Mouse (Mus musculus) kidney, embryonic 16.5 days (tissue): ENCODE data around the gene Pitpnm3. TPM values are rescaled to one million over a fixed set of nuclear protein-coding genes. Genes with fewer than 3 reads are reported as not detected.

ENCODE experiments used
- ATAC-seq: fragments of 200-750 bp; cut with Nextera tagmentation; 2 replicates; pipeline ENCODE4 v1.8.0; 2017; ENCODE audit warnings: moderate TSS enrichment; ENCODE audit not compliant: low FRiP score, low TSS enrichment
- H3K27ac ChIP-seq: fragments of 300-500 bp; sonication (generic); 2 replicates; pipeline ENCODE4 v1.5.1; 2014; ENCODE audit warnings: low read length
- H3K27me3 ChIP-seq: fragments of 300-500 bp; sonication (generic); 2 replicates; pipeline ENCODE4 v1.6.1; 2014; ENCODE audit warnings: low read length, control low read depth, mixed read lengths; ENCODE audit not compliant: insufficient read depth
- H3K36me3 ChIP-seq: fragments of 300-500 bp; sonication (generic); 2 replicates; pipeline ENCODE4 v1.6.1; 2014; ENCODE audit warnings: low read length, control low read depth, mixed read lengths; ENCODE audit not compliant: insufficient read depth
- H3K4me1 ChIP-seq: fragments of 300-500 bp; sonication (generic); 2 replicates; pipeline ENCODE4 v1.6.1; 2014; ENCODE audit warnings: low read length, control low read depth, mixed read lengths; ENCODE audit not compliant: insufficient read depth
- H3K4me2 ChIP-seq: fragments of 300-500 bp; sonication (generic); replicated peaks from 2 replicates; pipeline ENCODE4 v1.6.1; 2014; ENCODE audit warnings: low read depth, low read length
- H3K4me3 ChIP-seq: fragments of 300-500 bp; sonication (generic); 2 replicates; pipeline ENCODE4 v1.5.1; 2014; ENCODE audit warnings: mild to moderate bottlenecking, low read length
- H3K9ac ChIP-seq: fragments of 300-500 bp; sonication (generic); replicated peaks from 2 replicates; pipeline ENCODE4 v1.6.1; 2014; ENCODE audit warnings: low read length
- H3K9me3 ChIP-seq: fragments of 300-500 bp; sonication (generic); 2 replicates; pipeline ENCODE4 v1.6.1; 2016; ENCODE audit warnings: low read length, control low read depth
- WGBS: fragments of 180-500 bp; shearing (Covaris S2); extraction: QIAGEN DNeasy Blood & Tissue Kit; methylation state at CpG from one replicate; pipeline ENCODE4 v1.1.7; 2014; 5-methylcytosine and 5-hydroxymethylcytosine counted together
- polyA plus RNA-seq: library from polyadenylated mRNA; unstranded; fragments of >200 nt; fragmentation: Nextera tagmentation; extraction: Ambion mirVana; gene quantifications from 2 replicates; pipeline ENCODE4 v1.2.1, GENCODE M21; 2015

The Pitpnm3 gene
- polyA plus RNA-seq, 1 experiment from 2014 or later: 0.16 TPM

GRCm38 (mm10) chr11:72130021-72130420 lies 5.6 kb downstream of the Pitpnm3 start:
- Histone ChIP-seq H3K27ac (no peak overlapping the region), H3K27me3 (peaks cover 29% of the 10 kb centered on the region), H3K9me3 (no peaks in the 10 kb centered on the region), H3K36me3 (no peaks in the 10 kb centered on the region), H3K4me3 (no peak overlapping the region), H3K9ac (no peak overlapping the region), H3K4me2 (no peak overlapping the region), H3K4me1 (peaks cover 10% of the 10 kb centered on the region)
- no peak for ATAC-seq
- 8% methylated on average over 11 of the region's 11 CpGs for WGBS

- Histone ChIP-seq H3K4me1 (peaks cover 8% of the 10 kb centered on the region), H3K27me3 (peaks cover 21% of the 10 kb centered on the region), H3K36me3 (no peaks in the 10 kb centered on the region), H3K27ac (no peak overlapping the region), H3K9ac (no peak overlapping the region), H3K9me3 (no peaks in the 10 kb centered on the region), H3K4me3 (no peak overlapping the region), H3K4me2 (no peak overlapping the region)
- 68% methylated on average over 8 of the region's 8 CpGs for WGBS
- no peak for ATAC-seq
Observed at GRCm38 (mm10) chr11:72129032-72129894, 6.3 kb downstream of the Pitpnm3 start.

GRCm38 (mm10) chr11:72127450-72128189 lies 8.0 kb downstream of the Pitpnm3 start:
- peaks cover 5% of the 10 kb centered on the region; the same call in 1 of the 2 replicates for H3K27me3 ChIP-seq
- no peak overlapping the region for H3K4me3 ChIP-seq
- H3K4me1 ChIP-seq: peaks cover 8% of the 10 kb centered on the region
- no peak overlapping the region for H3K27ac ChIP-seq
- no peak overlapping the region for H3K9ac ChIP-seq
- no peak for ATAC-seq
- no peaks in the 10 kb centered on the region for H3K9me3 ChIP-seq
- no peak overlapping the region for H3K4me2 ChIP-seq
- 70% methylated on average over 5 of the region's 5 CpGs for WGBS
- no peaks in the 10 kb centered on the region for H3K36me3 ChIP-seq

- Histone ChIP-seq H3K4me1 (no peaks in the 10 kb centered on the region), H3K4me2 (no peak overlapping the region), H3K4me3 (no peak overlapping the region), H3K27ac (no peak overlapping the region), H3K27me3 (no peaks in the 10 kb centered on the region), H3K9me3 (no peaks in the 10 kb centered on the region), H3K9ac (no peak overlapping the region), H3K36me3 (no peaks in the 10 kb centered on the region)
- 67% methylated on average over 3 of the region's 3 CpGs for WGBS
- ATAC-seq: no peak
Observed at GRCm38 (mm10) chr11:72125781-72126180, 9.8 kb downstream of the Pitpnm3 start.

GRCm38 (mm10) chr11:72123531-72123930 lies 12.0 kb downstream of the Pitpnm3 start:
- Histone ChIP-seq H3K9ac (no peak overlapping the region), H3K4me3 (no peak overlapping the region), H3K36me3 (no peaks in the 10 kb centered on the region), H3K27ac (no peak overlapping the region), H3K4me1 (no peaks in the 10 kb centered on the region), H3K4me2 (no peak overlapping the region), H3K27me3 (no peaks in the 10 kb centered on the region), H3K9me3 (no peaks in the 10 kb centered on the region)
- WGBS: 75% methylated on average over 4 of the region's 4 CpGs
- ATAC-seq: no peak

GRCm38 (mm10) chr11:72120354-72120753 lies 15.2 kb downstream of the Pitpnm3 start:
- WGBS: 74% methylated on average over 6 of the region's 6 CpGs
- Histone ChIP-seq H3K27me3 (no peaks in the 10 kb centered on the region), H3K9me3 (no peaks in the 10 kb centered on the region), H3K4me1 (no peaks in the 10 kb centered on the region), H3K36me3 (no peaks in the 10 kb centered on the region), H3K27ac (no peak overlapping the region), H3K4me2 (no peak overlapping the region), H3K4me3 (no peak overlapping the region), H3K9ac (no peak overlapping the region)
- ATAC-seq: no peak

- H3K4me2 ChIP-seq: no peak overlapping the region
- H3K4me1 ChIP-seq: no peaks in the 10 kb centered on the region
- no peak overlapping the region for H3K4me3 ChIP-seq
- no peaks in the 10 kb centered on the region for H3K27me3 ChIP-seq
- 84% methylated on average over 3 of the region's 3 CpGs for WGBS
- H3K9me3 ChIP-seq: no peaks in the 10 kb centered on the region
- H3K9ac ChIP-seq: no peak overlapping the region
- H3K27ac ChIP-seq: no peak overlapping the region
- no peak for ATAC-seq
- no peaks in the 10 kb centered on the region for H3K36me3 ChIP-seq
Observed at GRCm38 (mm10) chr11:72118630-72119029, 16.9 kb downstream of the Pitpnm3 start.

GRCm38 (mm10) chr11:72113296-72113695 lies 22.3 kb downstream of the Pitpnm3 start:
- Histone ChIP-seq H3K9me3 (no peaks in the 10 kb centered on the region), H3K27me3 (no peaks in the 10 kb centered on the region), H3K27ac (no peak overlapping the region), H3K9ac (no peak overlapping the region), H3K4me2 (no peak overlapping the region), H3K4me1 (no peaks in the 10 kb centered on the region), H3K36me3 (no peaks in the 10 kb centered on the region), H3K4me3 (no peak overlapping the region)
- no peak for ATAC-seq
- 65% methylated on average over 4 of the region's 4 CpGs for WGBS

- no peak overlapping the region for H3K4me2 ChIP-seq
- no peak for ATAC-seq
- no peak overlapping the region for H3K4me3 ChIP-seq
- no peak overlapping the region for H3K9ac ChIP-seq
- H3K27me3 ChIP-seq: no peaks in the 10 kb centered on the region
- no peaks in the 10 kb centered on the region for H3K36me3 ChIP-seq
- H3K27ac ChIP-seq: no peak overlapping the region
- WGBS: 31% methylated on average over 3 of the region's 3 CpGs
- H3K4me1 ChIP-seq: no peaks in the 10 kb centered on the region
- H3K9me3 ChIP-seq: no peaks in the 10 kb centered on the region
Observed at GRCm38 (mm10) chr11:72110726-72111125, 24.9 kb downstream of the Pitpnm3 start.

GRCm38 (mm10) chr11:72104223-72104622 lies 31.4 kb downstream of the Pitpnm3 start:
- no peak overlapping the region for H3K9ac ChIP-seq
- no peaks in the 10 kb centered on the region for H3K27me3 ChIP-seq
- no peak for ATAC-seq
- 69% methylated on average over 8 of the region's 8 CpGs for WGBS
- H3K27ac ChIP-seq: no peak overlapping the region
- H3K4me1 ChIP-seq: no peaks in the 10 kb centered on the region
- H3K4me2 ChIP-seq: no peak overlapping the region
- no peaks in the 10 kb centered on the region for H3K36me3 ChIP-seq
- H3K4me3 ChIP-seq: no peak overlapping the region
- no peaks in the 10 kb centered on the region for H3K9me3 ChIP-seq
